Mouse (Mus musculus) lung, embryonic 15.5 days (tissue): ENCODE measurements around the gene Thrb. TPM values are rescaled to one million over a fixed set of nuclear protein-coding genes. Genes with fewer than 3 reads are reported as not detected.

Experiments used
- ATAC-seq: fragments of 200-750 bp; cut with Nextera tagmentation; 2 replicates; pipeline ENCODE4 v1.8.0; 2017; ENCODE audit warnings: moderate number of reproducible peaks, borderline replicate concordance; ENCODE audit not compliant: low FRiP score, low TSS enrichment; ENCODE audit errors: extremely low read depth
- H3K27ac ChIP-seq: fragments of 300-500 bp; sonication (generic); 2 replicates; pipeline ENCODE4 v1.5.1; 2015; ENCODE audit warnings: moderate library complexity, mild to moderate bottlenecking, inconsistent platforms
- H3K27me3 ChIP-seq: fragments of 300-500 bp; sonication (generic); 2 replicates; pipeline ENCODE4 v1.6.1; 2015; ENCODE audit warnings: inconsistent platforms
- H3K36me3 ChIP-seq: fragments of 300-500 bp; sonication (generic); 2 replicates; pipeline ENCODE4 v1.6.1; 2015; ENCODE audit warnings: inconsistent platforms
- H3K4me1 ChIP-seq: fragments of 300-500 bp; sonication (generic); 2 replicates; pipeline ENCODE4 v1.6.1; 2015; ENCODE audit warnings: inconsistent platforms
- H3K4me2 ChIP-seq: fragments of 300-500 bp; sonication (generic); 2 replicates; pipeline ENCODE4 v1.6.1; 2015; ENCODE audit warnings: inconsistent platforms, mild to moderate bottlenecking, moderate library complexity
- H3K4me3 ChIP-seq: fragments of 300-500 bp; sonication (generic); 2 replicates; pipeline ENCODE4 v1.5.1; 2015; ENCODE audit warnings: mild to moderate bottlenecking, inconsistent platforms
- H3K9ac ChIP-seq: fragments of 300-500 bp; sonication (generic); 2 replicates; pipeline ENCODE4 v1.6.1; 2015; ENCODE audit warnings: inconsistent platforms
- H3K9me3 ChIP-seq: fragments of 300-500 bp; sonication (generic); 2 replicates; pipeline ENCODE4 v1.6.1; 2016; ENCODE audit warnings: inconsistent platforms
- WGBS: fragments of 180-500 bp; shearing (Covaris S2); methylation state at CpG from one replicate; pipeline ENCODE4 v1.1.7; 2015; 5-methylcytosine and 5-hydroxymethylcytosine counted together
- polyA plus RNA-seq: library from polyadenylated mRNA; unstranded; fragments of >200 nt; fragmentation: Nextera tagmentation; extraction: Ambion mirVana; gene quantifications from 2 replicates; pipeline ENCODE4 v1.2.1, GENCODE M21; 2015

The Thrb gene
- polyA plus RNA-seq, 1 experiment from 2014 or later, result 1.9 TPM

DNA sequence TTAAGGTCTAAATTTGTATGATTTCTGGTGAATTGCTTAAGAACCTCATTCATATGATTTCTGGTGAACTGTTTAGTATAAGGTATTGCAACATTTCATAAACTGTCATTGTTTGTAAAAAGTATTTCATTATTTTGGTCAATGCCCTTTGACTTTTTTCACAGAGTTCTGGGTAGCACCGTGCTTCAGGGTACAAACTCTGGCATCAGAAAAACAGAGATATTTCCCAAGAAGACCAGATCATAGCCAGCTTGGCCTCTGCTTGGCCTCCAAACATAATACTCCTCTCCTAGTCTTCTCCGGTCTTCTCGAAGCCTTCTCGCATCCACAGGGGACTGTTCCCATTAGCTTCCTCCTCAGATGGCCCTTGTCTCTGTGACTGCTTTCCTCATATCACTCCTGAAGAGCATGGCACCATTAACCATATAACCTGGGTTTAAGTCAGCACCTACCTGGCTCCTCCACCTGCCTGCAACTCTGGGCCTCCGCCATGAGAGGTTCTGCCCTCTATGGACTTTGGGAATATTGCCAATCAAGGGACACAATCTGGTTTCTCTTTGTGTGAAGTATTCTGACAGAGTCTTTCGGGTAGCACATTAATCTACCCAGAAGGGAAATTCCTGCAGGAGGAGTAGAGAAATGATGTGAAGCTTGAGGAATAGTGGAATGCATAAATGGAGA, 239.8 kb downstream of the Thrb start:
- Histone ChIP-seq H3K9ac (no peak overlapping the region), H3K4me2 (no peak overlapping the region), H3K27me3 (no peaks in the 10 kb centered on the region), H3K4me1 (no peaks in the 10 kb centered on the region), H3K4me3 (no peak overlapping the region), H3K27ac (no peak overlapping the region), H3K9me3 (no peaks in the 10 kb centered on the region), H3K36me3 (no peaks in the 10 kb centered on the region)
- 82% methylated on average over 6 of the region's 6 CpGs for WGBS
- no peak for ATAC-seq

DNA sequence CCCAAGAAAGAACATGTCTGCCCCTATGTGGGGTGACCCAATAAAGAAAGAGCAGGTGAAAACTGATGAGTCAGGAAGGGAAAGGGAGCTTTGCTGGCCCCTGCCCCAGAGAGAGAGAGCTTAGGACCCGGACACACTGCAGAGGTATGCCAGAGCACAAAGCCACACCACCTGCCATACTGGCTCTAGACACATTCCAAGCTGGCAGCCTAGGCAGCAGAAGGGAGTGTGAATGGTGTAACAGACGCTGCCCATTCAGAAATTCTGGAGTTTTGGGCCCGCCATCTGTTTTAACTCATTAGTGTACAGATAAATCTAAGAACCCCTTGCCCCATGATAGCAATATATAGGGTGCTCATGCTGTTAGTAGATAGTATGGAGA, 240.3 kb downstream of the Thrb start:
- H3K27me3 ChIP-seq, result no peaks in the 10 kb centered on the region
- H3K36me3 ChIP-seq, result no peaks in the 10 kb centered on the region
- H3K9me3 ChIP-seq, result no peaks in the 10 kb centered on the region
- H3K9ac ChIP-seq, result no peak overlapping the region
- ATAC-seq, result no peak
- no peaks in the 10 kb centered on the region for H3K4me1 ChIP-seq
- WGBS, result 60% methylated on average over 3 of the region's 3 CpGs
- H3K4me2 ChIP-seq, result no peak overlapping the region
- H3K4me3 ChIP-seq, result no peak overlapping the region
- H3K27ac ChIP-seq, result no peak overlapping the region

DNA sequence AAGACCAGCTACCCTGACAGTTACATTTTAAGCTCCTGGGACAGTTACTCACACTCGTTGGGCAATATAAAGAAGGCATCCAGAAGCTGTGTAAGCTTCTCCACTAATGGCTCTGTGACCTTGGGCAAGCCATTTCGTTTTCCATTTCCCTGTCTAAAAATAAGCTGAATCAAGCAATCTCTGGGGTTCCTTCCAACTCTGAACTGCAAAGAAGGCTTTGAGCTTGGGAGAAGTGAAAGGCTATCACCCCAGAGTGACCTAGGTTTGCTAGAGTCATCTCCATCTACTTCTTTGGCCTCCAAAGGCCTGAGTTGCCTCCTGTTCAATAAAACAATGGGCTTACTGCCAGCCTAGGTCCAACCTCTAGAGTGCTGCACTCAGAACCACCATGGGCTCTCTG, 242.4 kb downstream of the Thrb start:
- H3K9ac ChIP-seq, result no peak overlapping the region
- no peaks in the 10 kb centered on the region for H3K9me3 ChIP-seq
- no peak overlapping the region for H3K4me2 ChIP-seq
- no peak overlapping the region for H3K4me3 ChIP-seq
- no peaks in the 10 kb centered on the region for H3K27me3 ChIP-seq
- no peaks in the 10 kb centered on the region for H3K36me3 ChIP-seq
- WGBS, result 70% methylated on average over 2 of the region's 2 CpGs
- H3K27ac ChIP-seq, result no peak overlapping the region
- no peak for ATAC-seq
- H3K4me1 ChIP-seq, result no peaks in the 10 kb centered on the region

DNA sequence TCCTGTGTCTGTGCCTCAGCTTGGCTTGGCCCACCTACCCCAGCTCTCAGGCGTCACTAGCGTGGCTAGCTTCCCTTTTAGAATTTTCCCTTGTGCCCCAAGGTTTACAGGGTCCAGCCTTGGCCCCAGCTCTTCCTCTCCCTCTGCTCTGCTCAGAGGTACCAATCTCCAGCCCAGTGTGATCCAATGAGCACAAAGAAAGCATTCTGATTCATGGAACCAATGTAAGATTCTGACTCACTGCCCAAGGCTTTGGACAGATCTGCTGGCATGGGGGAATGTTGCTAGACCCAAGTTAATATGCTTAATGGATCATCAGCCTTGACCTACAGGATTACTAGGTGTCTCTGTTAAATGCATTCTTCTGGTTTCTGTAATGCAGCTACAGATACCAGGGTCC, 243.1 kb downstream of the Thrb start:
- no peaks in the 10 kb centered on the region for H3K27me3 ChIP-seq
- no peak for ATAC-seq
- no peaks in the 10 kb centered on the region for H3K9me3 ChIP-seq
- no peak overlapping the region for H3K4me2 ChIP-seq
- no peaks in the 10 kb centered on the region for H3K4me1 ChIP-seq
- no peak overlapping the region for H3K4me3 ChIP-seq
- H3K9ac ChIP-seq, result no peak overlapping the region
- 53% methylated on average over 2 of the region's 2 CpGs for WGBS
- H3K27ac ChIP-seq, result no peak overlapping the region
- no peaks in the 10 kb centered on the region for H3K36me3 ChIP-seq

DNA sequence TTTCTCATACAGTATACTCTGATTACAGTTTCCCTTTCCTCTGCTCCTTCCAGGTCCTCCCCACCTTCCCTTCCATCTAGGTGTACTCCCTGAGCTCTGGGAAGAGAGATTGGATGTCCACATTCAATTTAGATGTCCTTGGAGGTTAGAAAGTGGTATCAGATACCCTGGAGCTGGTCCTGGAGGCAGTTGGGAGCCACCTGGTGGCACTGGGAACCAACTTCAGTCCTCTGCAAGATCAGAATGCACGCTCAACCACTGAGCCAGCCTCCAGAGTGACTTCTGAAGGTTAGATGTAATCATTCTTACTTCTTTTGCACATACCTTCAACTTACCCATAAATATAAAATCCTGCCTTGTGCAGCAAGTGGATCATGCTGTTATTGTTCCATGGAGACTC, 244.5 kb downstream of the Thrb start:
- H3K4me3 ChIP-seq, result no peak overlapping the region
- H3K9ac ChIP-seq, result no peak overlapping the region
- no peak overlapping the region for H3K4me2 ChIP-seq
- no peaks in the 10 kb centered on the region for H3K9me3 ChIP-seq
- no peak overlapping the region for H3K27ac ChIP-seq
- WGBS, result 46% methylated on average over 1 of the region's 1 CpGs
- H3K36me3 ChIP-seq, result no peaks in the 10 kb centered on the region
- H3K27me3 ChIP-seq, result no peaks in the 10 kb centered on the region
- no peak for ATAC-seq
- H3K4me1 ChIP-seq, result no peaks in the 10 kb centered on the region

DNA sequence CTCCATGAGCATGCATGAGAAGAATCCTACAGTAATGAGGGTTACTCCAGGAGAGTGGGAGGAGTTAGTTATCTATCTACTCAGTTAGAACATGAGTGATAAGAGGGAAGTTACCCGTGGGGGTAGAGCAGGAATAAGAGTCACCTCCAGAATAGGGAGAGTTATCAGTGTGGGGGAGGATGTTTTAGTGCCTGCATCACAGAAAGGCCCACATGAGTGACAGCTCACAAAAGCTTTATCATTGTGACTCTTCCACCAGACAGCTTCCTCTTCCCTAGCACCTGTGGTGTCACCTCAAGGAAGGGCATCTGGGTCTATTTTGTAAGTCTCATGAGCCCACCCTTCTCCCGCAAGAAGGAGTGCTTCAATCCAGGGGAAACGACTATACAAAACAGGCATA, 245.6 kb downstream of the Thrb start:
- Histone ChIP-seq H3K27ac (no peak overlapping the region), H3K9me3 (no peaks in the 10 kb centered on the region), H3K27me3 (no peaks in the 10 kb centered on the region), H3K36me3 (no peaks in the 10 kb centered on the region), H3K4me1 (no peaks in the 10 kb centered on the region), H3K4me2 (no peak overlapping the region), H3K9ac (no peak overlapping the region), H3K4me3 (no peak overlapping the region)
- WGBS, result 38% methylated on average over 3 of the region's 3 CpGs
- ATAC-seq, result no peak

DNA sequence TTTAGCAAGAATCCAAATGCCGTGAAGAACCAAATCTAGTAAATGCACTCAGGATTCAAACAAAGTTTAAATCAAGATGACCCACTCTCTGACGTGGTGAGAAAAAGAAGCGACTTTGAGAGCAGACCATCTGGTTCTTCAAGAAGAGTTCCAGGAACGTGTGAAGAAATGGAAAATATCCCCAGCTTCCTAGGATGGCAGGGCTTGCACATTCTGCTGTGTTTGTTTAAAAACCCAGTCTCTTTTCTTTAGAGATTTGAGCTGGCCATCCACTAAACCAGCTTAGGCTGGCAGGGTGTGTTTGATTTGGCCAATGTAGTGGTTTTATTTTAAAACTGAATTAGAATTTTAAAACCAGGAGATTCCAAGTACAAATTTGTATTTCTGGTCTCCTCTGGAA, 246.9 kb downstream of the Thrb start:
- H3K4me2 ChIP-seq, result no peak overlapping the region
- 54% methylated on average over 4 of the region's 4 CpGs for WGBS
- H3K27ac ChIP-seq, result no peak overlapping the region
- no peaks in the 10 kb centered on the region for H3K4me1 ChIP-seq
- no peaks in the 10 kb centered on the region for H3K27me3 ChIP-seq
- no peaks in the 10 kb centered on the region for H3K36me3 ChIP-seq
- H3K9me3 ChIP-seq, result no peaks in the 10 kb centered on the region
- H3K4me3 ChIP-seq, result no peak overlapping the region
- no peak for ATAC-seq
- no peak overlapping the region for H3K9ac ChIP-seq

DNA sequence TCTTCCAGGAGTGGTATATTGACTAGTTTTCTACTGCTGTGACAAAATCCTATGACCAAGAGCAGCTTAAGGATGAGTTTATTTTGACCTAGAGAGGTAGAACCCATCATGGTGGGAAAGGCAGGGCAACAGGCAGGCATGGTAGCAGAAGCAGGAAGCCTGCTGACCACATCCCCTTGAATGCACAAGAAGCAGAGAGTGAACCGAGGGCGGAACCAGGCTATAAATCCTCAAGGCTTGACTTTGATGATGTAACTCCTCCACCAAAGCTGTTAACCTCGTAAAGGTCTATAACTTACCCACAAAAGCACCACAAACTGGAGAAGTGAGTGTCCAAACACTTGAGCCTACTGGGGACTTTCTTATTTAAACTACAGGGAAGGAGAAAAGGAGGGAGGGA, 251.1 kb downstream of the Thrb start:
- 63% methylated on average over 3 of the region's 3 CpGs for WGBS
- Histone ChIP-seq H3K27ac (no peak overlapping the region), H3K27me3 (no peaks in the 10 kb centered on the region), H3K9me3 (no peaks in the 10 kb centered on the region), H3K36me3 (no peaks in the 10 kb centered on the region), H3K9ac (no peak overlapping the region), H3K4me1 (no peaks in the 10 kb centered on the region), H3K4me3 (no peak overlapping the region), H3K4me2 (no peak overlapping the region)
- ATAC-seq, result no peak

DNA sequence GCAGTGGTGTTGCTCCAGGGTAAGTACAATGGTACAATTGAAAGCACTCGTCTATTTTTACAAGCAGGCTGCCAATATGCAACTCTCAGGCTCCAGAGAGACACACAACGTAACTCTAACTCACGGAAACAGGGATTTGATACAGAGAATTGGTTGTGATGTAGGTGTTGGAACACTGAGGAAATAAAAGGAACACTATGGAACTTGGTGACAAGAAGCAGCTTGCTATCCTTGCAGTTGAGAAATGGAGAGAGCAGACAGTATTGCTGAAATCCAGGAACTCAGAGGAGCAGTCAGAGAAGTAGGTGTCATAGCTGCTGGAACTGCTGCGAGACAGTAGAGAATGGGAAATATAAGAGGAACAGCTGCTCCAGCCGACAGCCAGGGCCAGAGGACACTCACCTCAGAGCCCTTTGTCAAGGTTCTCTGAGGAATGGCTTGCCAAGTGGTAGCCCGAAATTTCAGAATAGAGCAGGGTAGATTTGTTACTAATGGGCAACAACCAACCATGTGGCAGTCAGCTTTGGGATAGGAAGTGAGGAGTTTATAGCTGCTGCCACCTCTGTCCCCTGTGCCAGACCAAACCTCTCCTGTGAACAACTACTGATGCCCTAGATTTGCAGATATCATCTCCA, 252.6 kb downstream of the Thrb start:
- Histone ChIP-seq H3K4me2 (no peak overlapping the region), H3K9me3 (no peaks in the 10 kb centered on the region), H3K4me1 (0 out of 2 replicates have a peak, but pooled peaks cover 2% of the 10 kb centered on the region), H3K27me3 (no peaks in the 10 kb centered on the region), H3K4me3 (no peak overlapping the region), H3K27ac (no peak overlapping the region), H3K9ac (no peak overlapping the region), H3K36me3 (no peaks in the 10 kb centered on the region)
- 64% methylated on average over 6 of the region's 6 CpGs for WGBS
- ATAC-seq, result no peak

DNA sequence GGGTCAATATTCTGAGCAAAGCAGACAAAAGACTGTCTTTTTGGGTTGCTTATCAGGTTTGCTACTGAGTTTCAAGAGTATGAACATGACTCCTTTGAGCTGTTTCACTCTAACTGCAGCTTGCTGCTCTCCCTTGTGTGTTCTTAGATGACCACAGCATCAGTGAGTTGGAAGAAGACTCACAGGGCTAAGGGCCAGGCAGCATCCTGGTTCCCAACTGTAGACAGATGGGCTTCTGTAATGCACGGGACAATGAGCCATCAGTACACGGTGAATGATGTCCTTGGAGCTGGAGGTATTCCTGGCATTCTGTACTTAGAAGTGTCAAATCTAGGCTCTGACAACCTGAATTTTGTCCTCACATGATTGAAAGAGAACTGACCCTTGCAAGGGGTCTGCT, 255.5 kb downstream of the Thrb start:
- no peak overlapping the region for H3K4me3 ChIP-seq
- ATAC-seq, result no peak
- WGBS, result 57% methylated on average over 2 of the region's 2 CpGs

DNA sequence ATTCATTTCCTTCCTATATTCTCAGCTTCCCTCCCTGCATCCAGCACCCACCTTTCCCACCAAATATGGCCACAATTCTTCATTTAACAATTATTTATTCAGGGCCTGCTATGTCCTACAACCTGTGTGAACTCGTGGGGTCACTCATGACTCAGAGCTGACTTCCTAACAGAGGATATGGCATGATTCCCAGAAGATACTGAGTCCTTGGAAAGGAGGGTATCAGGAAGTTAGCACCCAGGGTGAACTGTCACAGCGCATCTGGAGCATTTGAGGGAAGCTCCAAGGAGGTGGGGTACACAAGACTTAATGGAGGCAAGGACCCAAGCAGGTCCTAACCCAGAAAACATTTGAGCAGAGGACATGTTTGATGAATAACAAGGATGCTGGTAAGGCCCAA, 256.6 kb downstream of the Thrb start:
- 51% methylated on average over 2 of the region's 2 CpGs for WGBS
- H3K4me2 ChIP-seq, result no peak overlapping the region
- no peak for ATAC-seq

More for the DNA sequence above, 255.5 kb downstream of the Thrb start:
- no peak overlapping the region for H3K4me2 ChIP-seq
- no peaks in the 10 kb centered on the region for H3K27me3 ChIP-seq
- no peak overlapping the region for H3K27ac ChIP-seq
- H3K9ac ChIP-seq, result no peak overlapping the region
- 0 out of 2 replicates have a peak, but pooled peaks cover 4% of the 10 kb centered on the region for H3K4me1 ChIP-seq
- no peaks in the 10 kb centered on the region for H3K36me3 ChIP-seq
- H3K9me3 ChIP-seq, result no peaks in the 10 kb centered on the region

DNA sequence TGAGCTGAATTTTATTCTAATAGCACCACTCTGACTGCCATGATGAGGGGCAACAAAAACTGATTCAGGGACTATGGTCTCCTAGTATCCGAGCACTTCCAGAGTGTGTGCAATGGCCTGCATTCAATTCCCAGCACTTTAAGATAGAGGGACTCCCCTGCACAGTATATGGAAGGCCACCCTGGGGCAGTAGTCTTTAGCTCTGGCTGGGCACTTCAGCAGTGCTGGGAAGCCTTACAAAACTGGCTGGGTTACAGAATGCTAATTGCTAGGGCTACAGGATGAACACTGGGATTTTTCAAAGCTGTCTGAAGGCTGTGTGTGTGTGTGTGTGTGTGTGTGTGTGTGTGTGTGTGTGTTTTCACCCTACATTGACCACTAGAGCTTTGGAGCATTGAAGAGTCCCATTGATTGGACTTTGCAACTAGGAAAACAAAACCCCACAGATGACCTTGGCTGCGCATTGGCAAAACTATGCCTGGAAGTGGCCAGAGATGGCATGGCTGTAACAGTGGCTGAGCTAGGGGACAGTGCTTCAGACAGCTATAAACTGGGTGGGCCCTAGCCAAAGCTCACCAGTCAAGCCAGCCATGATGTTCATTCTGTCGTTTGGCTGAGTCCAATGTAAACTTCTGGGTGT, 257.2 kb downstream of the Thrb start:
- Histone ChIP-seq H3K27me3 (no peaks in the 10 kb centered on the region), H3K27ac (no peak overlapping the region), H3K36me3 (no peaks in the 10 kb centered on the region), H3K9me3 (no peaks in the 10 kb centered on the region), H3K4me2 (no peak overlapping the region), H3K9ac (no peak overlapping the region), H3K4me3 (no peak overlapping the region), H3K4me1 (0 out of 2 replicates have a peak, but pooled peaks cover 4% of the 10 kb centered on the region)
- no peak for ATAC-seq
- 67% methylated on average over 3 of the region's 3 CpGs for WGBS

More for the DNA sequence above, 256.6 kb downstream of the Thrb start:
- no peak overlapping the region for H3K9ac ChIP-seq
- no peak overlapping the region for H3K27ac ChIP-seq
- no peaks in the 10 kb centered on the region for H3K36me3 ChIP-seq
- H3K4me3 ChIP-seq, result no peak overlapping the region
- 0 out of 2 replicates have a peak, but pooled peaks cover 4% of the 10 kb centered on the region for H3K4me1 ChIP-seq
- H3K27me3 ChIP-seq, result no peaks in the 10 kb centered on the region
- H3K9me3 ChIP-seq, result no peaks in the 10 kb centered on the region
